Mouse (Mus musculus) left cerebral cortex, postnatal 25 days (tissue): Measurements from ENCODE around the gene G6pdx. TPM values are rescaled to one million over a fixed set of nuclear protein-coding genes. Genes with fewer than 3 reads are reported as not detected.

ENCODE experiments used
- DNase-seq, 2 experiments: peaks; one replicate each; pipeline ENCODE4 v3.0.0; 2022; ENCODE audit warnings: low spot score in 2 of 2, mixed read lengths in 1 of 2
- intact Hi-C: fragments of 180-260 bp; cut with DNase I; formaldehyde crosslinking; loops from one replicate; pipeline ENCODE4 v1.15.1; 2025
- total RNA-seq, 2 experiments: library from RNA; stranded (reverse); gene quantifications; 2 replicates each; pipeline ENCODE4 v1.2.3; 2021

Gene G6pdx
- total RNA-seq = 10 to 100 TPM; 23.8 to 26.0 TPM

DNA sequence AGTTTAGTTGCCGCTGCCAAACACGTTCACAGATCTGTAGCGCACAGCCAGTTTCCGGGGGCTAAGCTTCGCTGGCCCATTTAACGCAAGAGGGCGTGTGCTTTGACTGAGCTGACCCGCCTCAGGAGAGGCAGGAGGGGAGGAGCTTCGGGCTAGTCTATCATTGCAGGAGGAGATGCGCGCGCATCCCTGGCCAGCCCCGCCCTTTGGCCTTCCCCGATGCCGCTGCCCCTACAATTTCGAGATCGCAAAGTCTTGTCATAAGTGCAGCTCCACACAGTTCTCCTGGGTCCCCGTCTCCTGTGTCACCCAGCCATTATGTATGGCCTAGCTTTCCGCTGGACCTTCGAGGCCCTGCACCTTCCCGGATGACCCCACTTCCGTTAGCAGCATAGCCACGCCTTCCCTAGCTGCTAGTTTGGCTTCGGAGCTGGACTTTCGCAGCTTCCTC, at the start of gene G6pdx:
Gene G6pdx, minus strand, starts transcription at position 369 of the 451 bp plus-strand sequence.
- intact Hi-C loops = no loop called here
- DNase-seq = peak; percentile 82 to 85

GRCm38 (mm10) chrX:74452773-74453172, 23.8 kb upstream of the G6pdx start:
- intact Hi-C loops = loop anchor here (10.0 kb wide), 1 partner anchor 652 kb away; no protein-coding TSS in a partner anchor
- DNase-seq = peak in 1 of 2 experiments; percentile 25

- DNase-seq = no peak
- intact Hi-C loops = loop anchor here (10.0 kb wide), 1 partner anchor 653 kb away; no protein-coding TSS in a partner anchor
Observed at GRCm38 (mm10) chrX:74451157-74451912, 22.3 kb upstream of the G6pdx start.

DNA sequence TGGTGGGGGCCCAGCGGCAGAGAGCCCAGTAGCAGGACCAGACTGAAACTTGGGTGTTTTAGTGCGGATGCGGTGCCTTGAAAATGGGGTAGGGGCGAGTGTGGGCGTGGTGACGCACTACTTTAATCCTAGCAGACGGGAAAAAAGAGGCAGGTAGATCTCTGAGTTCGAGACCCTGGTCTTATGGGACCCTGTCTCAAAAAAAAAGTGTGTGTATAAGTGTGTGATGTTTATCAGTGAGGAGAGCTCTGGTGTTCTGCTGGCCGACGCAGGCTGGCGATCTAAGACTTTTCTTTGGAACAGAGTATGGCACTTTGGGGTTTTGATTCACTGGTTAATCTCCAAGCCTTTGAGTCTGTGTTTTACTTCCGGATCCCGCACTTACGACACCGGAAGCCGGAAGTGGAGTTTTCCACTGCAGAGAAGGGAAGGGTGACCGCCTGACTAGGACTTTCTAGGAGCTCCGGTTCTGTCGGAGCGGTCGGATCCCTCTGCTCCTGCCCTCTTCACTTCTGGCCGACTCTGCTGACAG, 362 bp upstream of the G6pdx start:
- peak; percentile 73 to 82 for DNase-seq
- intact Hi-C loops = no loop called here

DNA sequence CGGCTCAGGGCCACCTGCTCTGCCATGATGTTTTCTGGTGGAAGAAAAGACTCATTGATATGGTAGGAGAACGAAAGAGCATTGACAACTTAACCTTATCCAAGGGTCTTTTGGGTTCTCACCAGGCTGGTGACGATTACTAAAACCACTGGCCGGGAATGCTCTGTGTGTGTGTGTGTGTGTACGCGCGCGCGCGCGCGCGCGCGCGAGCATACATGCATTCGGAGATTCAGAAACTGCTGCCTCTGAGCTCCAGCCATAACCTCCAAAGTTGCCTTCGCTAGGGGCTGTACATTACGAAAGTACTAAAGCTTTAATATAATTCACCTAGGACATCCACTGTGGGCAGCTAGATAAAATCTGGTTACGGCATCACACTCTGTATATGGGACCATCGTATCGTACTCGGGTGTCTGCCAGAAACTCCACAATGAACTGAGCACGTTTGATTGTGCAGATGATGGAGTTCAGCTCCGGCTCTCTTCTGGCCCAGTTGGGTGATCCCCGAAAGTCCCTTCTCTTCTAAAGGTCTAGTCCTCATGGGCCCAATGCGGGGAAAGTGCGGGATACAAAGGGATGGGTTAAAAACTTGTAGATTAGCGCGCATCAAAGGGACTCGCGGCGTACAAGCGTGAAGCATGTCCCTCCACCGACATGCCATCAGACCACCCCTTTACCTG, 708 bp downstream of the G6pdx start:
- DNase-seq = no peak
- intact Hi-C loops = no loop called here

GRCm38 (mm10) chrX:74427116-74427515, 1.9 kb downstream of the G6pdx start:
- no peak for DNase-seq
- intact Hi-C loops = no loop called here

- intact Hi-C loops = no loop called here
- no peak for DNase-seq
Observed at GRCm38 (mm10) chrX:74426256-74426655, 2.7 kb downstream of the G6pdx start.

GRCm38 (mm10) chrX:74425195-74425594, 3.8 kb downstream of the G6pdx start:
- intact Hi-C loops = no loop called here
- no peak for DNase-seq

DNA sequence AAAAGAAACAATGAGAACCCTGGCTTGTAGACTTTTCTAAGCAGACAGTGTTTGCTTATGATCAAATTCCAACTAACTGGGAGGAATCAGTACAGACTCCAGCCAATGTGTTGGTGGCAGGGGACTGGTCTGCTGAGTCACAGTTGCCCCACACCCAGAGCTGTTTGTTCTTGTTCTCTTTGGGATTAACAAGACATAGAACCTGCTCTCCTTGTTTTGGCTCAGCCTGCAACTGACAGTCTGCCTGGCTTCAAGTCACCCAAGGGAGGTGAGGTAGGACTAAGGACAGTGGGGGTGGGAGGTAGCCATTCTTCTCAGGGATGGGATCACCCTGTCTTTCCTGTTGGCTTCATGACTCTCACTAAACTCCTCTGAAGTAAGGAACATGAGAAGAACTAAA, 4.6 kb downstream of the G6pdx start:
- intact Hi-C loops = no loop called here
- peak in 1 of 2 experiments; percentile 3 for DNase-seq

DNA sequence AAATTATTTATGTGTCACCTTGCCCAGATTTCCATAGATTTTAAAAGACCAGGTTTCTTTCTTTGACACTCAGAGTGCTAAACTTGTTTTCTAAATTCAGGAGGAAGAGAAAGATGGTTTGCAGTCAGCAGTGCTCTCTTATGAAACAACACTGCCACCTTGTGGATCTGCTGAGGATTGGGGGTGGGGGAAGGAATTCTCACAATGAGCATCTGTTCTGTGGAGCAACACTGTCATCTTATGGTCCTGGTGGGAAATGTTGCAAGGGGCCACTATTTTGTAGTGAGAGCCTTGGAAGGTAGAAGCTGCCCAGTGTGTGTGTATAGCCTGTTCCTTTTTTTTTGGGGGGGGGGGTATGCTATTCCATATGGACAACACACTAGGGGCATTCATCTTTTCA, 15.6 kb downstream of the G6pdx start:
- peak; percentile 64 to 81 for DNase-seq
- intact Hi-C loops = loop anchor here (1.0 to 10.0 kb wide), 6 partner anchors 165 to 1405 kb away; partner anchors contain the start of gene Hcfc1

DNA sequence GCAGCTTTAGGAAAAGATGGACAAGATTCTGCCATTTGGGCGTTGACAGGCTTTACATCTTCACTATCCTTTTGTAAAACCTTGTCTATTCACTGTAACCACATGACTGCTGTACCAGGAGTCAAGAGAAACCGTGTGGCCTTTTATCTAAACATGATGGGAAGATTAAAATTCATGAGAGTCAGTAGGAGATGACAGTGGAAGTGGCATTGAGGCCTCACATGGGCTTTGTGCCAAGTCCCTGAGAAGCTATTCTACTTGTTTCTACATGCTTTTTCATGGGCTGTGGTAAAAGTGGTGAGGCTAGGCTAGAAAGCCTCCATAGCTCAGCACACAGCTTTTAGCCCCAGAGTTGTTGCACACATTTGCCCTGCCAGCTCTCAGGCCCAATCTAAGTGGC, 20.7 kb downstream of the G6pdx start:
- intact Hi-C loops = no loop called here
- no peak for DNase-seq

- intact Hi-C loops = no loop called here
- no peak for DNase-seq
Observed at GRCm38 (mm10) chrX:74400136-74400535, 28.9 kb downstream of the G6pdx start.

DNA sequence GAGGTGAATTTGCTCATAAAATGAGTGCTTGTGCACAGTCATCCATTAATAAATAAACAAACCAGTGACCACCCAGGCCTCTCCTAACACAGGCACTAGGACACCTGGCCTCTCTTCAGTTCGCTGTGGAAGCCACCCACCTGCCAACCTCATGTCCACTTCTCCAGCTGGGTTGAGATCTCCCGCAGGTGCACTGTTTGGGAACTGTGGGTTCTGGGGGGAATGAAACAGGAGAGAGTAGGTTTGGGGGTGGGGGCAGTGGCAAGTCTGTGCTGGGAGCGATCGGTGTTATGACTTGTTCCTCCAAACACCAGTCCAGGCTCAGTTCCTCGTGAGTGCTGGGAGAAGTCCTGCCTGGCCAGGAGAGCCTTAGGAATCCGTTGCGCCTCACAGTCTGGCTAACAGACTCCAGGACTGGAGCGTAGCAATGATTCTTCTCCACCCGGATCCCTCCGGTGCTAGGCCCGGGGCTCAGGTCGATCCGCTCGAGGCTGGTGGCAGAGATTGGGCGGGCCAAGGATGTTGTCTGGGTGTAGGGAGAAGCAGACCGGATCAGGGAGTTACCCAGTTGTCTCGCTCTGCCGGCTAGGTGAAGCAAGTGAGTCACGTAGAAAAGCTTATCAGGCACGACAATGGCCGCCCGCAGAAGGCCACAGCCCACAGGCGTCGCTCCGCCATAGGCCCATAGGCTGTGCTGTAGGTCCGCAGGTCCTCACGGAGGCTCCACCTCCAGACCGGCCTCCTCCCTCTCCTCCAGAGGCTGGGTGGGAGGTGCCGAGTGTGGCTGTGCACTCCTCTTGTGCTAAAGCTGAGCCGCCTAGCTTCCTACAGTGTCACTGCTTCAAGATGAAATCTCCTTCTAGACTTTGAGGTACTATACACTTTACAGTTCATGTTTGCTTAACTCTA, 36.2 kb downstream of the G6pdx start, which contains the start of the genes Fam3a and Ikbkg:
Gene Fam3a, minus strand, starts transcription at position 738 of the 909 bp plus-strand sequence.
Gene Ikbkg, plus strand, starts transcription at position 756 of the 909 bp plus-strand sequence.
- peak; percentile 74 to 92 for DNase-seq
- intact Hi-C loops = loop anchor here (1.0 to 5.0 kb wide), 2 partner anchors 39 to 145 kb away; partner anchors contain the start of genes Flna and Lage3

- intact Hi-C loops = no loop called here
- no peak for DNase-seq
Observed at GRCm38 (mm10) chrX:74388153-74388552, 40.8 kb downstream of the G6pdx start.

- intact Hi-C loops = no loop called here
- no peak for DNase-seq
Observed at GRCm38 (mm10) chrX:74384451-74384850, 44.5 kb downstream of the G6pdx start.

GRCm38 (mm10) chrX:74372888-74373549, 56.0 kb downstream of the G6pdx start, which contains the start of the genes Ubl4a and Slc10a3:
Ubl4a (minus strand) TSS chrX:74373218.
Slc10a3 (minus strand) TSS chrX:74373349.
- intact Hi-C loops = no loop called here
- DNase-seq = peak; percentile 77 to 91

DNA sequence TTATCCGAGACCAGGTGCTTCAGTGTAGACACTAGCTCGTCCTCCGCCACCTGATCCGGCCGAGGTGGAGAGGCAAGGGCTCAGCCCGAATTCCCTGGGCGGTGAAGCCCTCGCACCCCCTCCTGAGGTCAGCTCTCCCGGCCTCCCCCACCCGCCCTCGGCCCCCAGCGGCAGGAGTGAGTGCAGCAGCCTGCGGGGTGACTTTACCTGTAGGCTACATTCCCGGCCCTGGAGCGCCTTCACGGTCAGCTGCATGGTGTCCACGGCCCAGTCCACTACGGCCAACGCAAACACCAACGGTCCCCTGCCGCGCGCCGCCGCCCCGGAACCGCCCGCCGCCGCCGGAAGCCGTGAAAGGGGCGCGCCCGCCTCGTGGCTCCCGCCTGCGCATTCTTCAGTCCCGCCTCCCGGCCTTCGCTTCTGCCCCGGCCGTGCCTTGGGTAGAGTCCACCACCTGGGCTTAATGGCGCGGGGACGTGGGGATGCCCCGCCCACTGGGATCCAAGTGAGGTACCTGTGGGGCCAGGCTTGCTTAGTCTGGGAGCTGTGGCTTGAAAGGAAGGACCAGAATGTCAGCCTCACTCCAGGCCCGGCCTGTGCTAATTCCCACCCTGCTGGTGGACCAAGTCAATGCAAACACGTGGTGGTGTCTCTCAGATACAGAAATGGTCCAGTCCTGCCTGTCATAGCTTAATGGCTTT, 60.6 kb downstream of the G6pdx start:
- intact Hi-C loops = no loop called here

DNA sequence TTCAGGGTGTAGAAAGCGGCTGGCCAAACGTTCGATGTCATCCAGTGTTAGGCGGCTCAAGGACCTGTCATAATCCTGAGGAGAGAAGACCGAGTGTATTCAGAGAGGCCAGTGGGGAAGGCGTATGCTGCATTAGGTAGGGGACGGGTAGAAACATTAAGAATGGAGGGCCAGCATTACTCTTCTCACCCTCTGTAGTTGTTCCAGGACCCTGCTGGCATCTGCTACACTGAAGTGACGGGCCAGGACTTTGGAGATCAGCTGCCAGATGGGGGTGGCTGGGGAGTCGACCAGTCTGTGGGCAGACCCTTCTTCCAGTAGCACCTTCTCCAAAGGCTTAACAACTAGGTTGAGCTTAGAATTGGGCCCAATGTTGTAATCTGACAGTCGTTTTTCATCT, 61.5 kb downstream of the G6pdx start:
- intact Hi-C loops = no loop called here
- DNase-seq = no peak

More for the DNA sequence above, 60.6 kb downstream of the G6pdx start:
- peak; percentile 60 to 61 for DNase-seq
